Mouse (Mus musculus) hindbrain, embryonic 16.5 days (tissue): ENCODE measurements around the gene Sox5. TPM values are rescaled to one million over a fixed set of nuclear protein-coding genes. Genes with fewer than 3 reads are reported as not detected.

ENCODE experiments used
- ATAC-seq: fragments of 200-750 bp; cut with Nextera tagmentation; 2 replicates; pipeline ENCODE4 v1.8.0; 2017; ENCODE audit warnings: moderate TSS enrichment, moderate library complexity
- H3K27ac ChIP-seq: fragments of 300-500 bp; sonication (generic); 2 replicates; pipeline ENCODE4 v1.5.1; 2014; ENCODE audit warnings: low read depth, mild to moderate bottlenecking, control low read depth, low read length, moderate library complexity
- H3K27me3 ChIP-seq: fragments of 300-500 bp; sonication (generic); replicated peaks from 2 replicates; pipeline ENCODE4 v1.6.1; 2014; ENCODE audit warnings: low read length; ENCODE audit not compliant: control insufficient read depth, insufficient read depth
- H3K36me3 ChIP-seq: fragments of 300-500 bp; sonication (generic); 2 replicates; pipeline ENCODE4 v1.6.1; 2014; ENCODE audit warnings: mild to moderate bottlenecking, low read length, moderate library complexity, mixed read lengths; ENCODE audit not compliant: control insufficient read depth, insufficient read depth
- H3K4me1 ChIP-seq: fragments of 300-500 bp; sonication (generic); 2 replicates; pipeline ENCODE4 v1.6.1; 2014; ENCODE audit warnings: low read depth, low read length; ENCODE audit not compliant: control insufficient read depth, insufficient read depth
- H3K4me2 ChIP-seq: fragments of 300-500 bp; sonication (generic); 2 replicates; pipeline ENCODE4 v1.6.1; 2014; ENCODE audit warnings: mild to moderate bottlenecking, low read length, control low read depth, moderate library complexity
- H3K4me3 ChIP-seq: fragments of 300-500 bp; sonication (generic); 2 replicates; pipeline ENCODE4 v1.5.1; 2014; ENCODE audit warnings: mild to moderate bottlenecking, low read length, control low read depth, moderate library complexity
- H3K9ac ChIP-seq: fragments of 300-500 bp; sonication (generic); 2 replicates; pipeline ENCODE4 v1.6.1; 2014; ENCODE audit warnings: low read depth, mild to moderate bottlenecking, control low read depth, low read length, moderate library complexity
- H3K9me3 ChIP-seq: fragments of 300-500 bp; sonication (generic); 2 replicates; pipeline ENCODE4 v1.6.1; 2014; ENCODE audit warnings: mild to moderate bottlenecking, low read length, moderate library complexity; ENCODE audit not compliant: control insufficient read depth
- WGBS: fragments of 180-500 bp; shearing (Covaris S2); extraction: QIAGEN DNeasy Blood & Tissue Kit; methylation state at CpG from one replicate; pipeline ENCODE4 v1.1.7; 2014; 5-methylcytosine and 5-hydroxymethylcytosine counted together
- polyA plus RNA-seq: library from polyadenylated mRNA; unstranded; fragments of >200 nt; fragmentation: Nextera tagmentation; extraction: Ambion mirVana; gene quantifications from 2 replicates; pipeline ENCODE4 v1.2.1, GENCODE M21; 2015

Sox5 gene
- polyA plus RNA-seq, 1 experiment from 2014 or later, result 40.7 TPM

GRCm38 (mm10) chr6:144170541-144170940 is 611.2 kb downstream of the Sox5 start:
- Histone ChIP-seq H3K4me1 (peaks cover 8% of the 10 kb centered on the region), H3K4me3 (no peak overlapping the region), H3K27ac (no peak overlapping the region), H3K36me3 (no peaks in the 10 kb centered on the region), H3K27me3 (no peaks in the 10 kb centered on the region), H3K4me2 (no peak overlapping the region), H3K9ac (no peak overlapping the region), H3K9me3 (no peaks in the 10 kb centered on the region)
- ATAC-seq, result no peak
- WGBS, result 86% methylated on average over 4 of the region's 4 CpGs

- H3K36me3 ChIP-seq, result no peaks in the 10 kb centered on the region
- H3K4me2 ChIP-seq, result no peak overlapping the region
- ATAC-seq, result no peak
- no peak overlapping the region for H3K4me3 ChIP-seq
- no peaks in the 10 kb centered on the region for H3K27me3 ChIP-seq
- peaks cover 8% of the 10 kb centered on the region for H3K4me1 ChIP-seq
- 28% methylated on average over 4 of the region's 4 CpGs for WGBS
- H3K27ac ChIP-seq, result no peak overlapping the region
- H3K9me3 ChIP-seq, result no peaks in the 10 kb centered on the region
- no peak overlapping the region for H3K9ac ChIP-seq
Observed at GRCm38 (mm10) chr6:144169791-144170190, 612.0 kb downstream of the Sox5 start.

- no peak overlapping the region for H3K4me2 ChIP-seq
- peaks cover 8% of the 10 kb centered on the region for H3K4me1 ChIP-seq
- ATAC-seq, result no peak
- 74% methylated on average over 12 of the region's 12 CpGs for WGBS
- H3K4me3 ChIP-seq, result no peak overlapping the region
- H3K36me3 ChIP-seq, result no peaks in the 10 kb centered on the region
- H3K27ac ChIP-seq, result no peak overlapping the region
- no peaks in the 10 kb centered on the region for H3K27me3 ChIP-seq
- no peaks in the 10 kb centered on the region for H3K9me3 ChIP-seq
- no peak overlapping the region for H3K9ac ChIP-seq
Observed at GRCm38 (mm10) chr6:144168696-144169476, 612.9 kb downstream of the Sox5 start.

GRCm38 (mm10) chr6:144167058-144167457 is 614.7 kb downstream of the Sox5 start:
- no peaks in the 10 kb centered on the region for H3K27me3 ChIP-seq

GRCm38 (mm10) chr6:144166651-144167050 is 615.1 kb downstream of the Sox5 start:
- no peaks in the 10 kb centered on the region for H3K9me3 ChIP-seq
- H3K27ac ChIP-seq, result no peak overlapping the region; the same call in 1 of the 2 replicates
- ATAC-seq, result no peak
- H3K4me2 ChIP-seq, result no peak overlapping the region
- no peaks in the 10 kb centered on the region for H3K27me3 ChIP-seq
- WGBS, result 57% methylated on average over 8 of the region's 8 CpGs
- H3K4me3 ChIP-seq, result no peak overlapping the region
- no peak overlapping the region for H3K9ac ChIP-seq
- H3K4me1 ChIP-seq, result peaks cover 8% of the 10 kb centered on the region
- H3K36me3 ChIP-seq, result no peaks in the 10 kb centered on the region

More at GRCm38 (mm10) chr6:144167058-144167457, 614.7 kb downstream of the Sox5 start:
- Histone ChIP-seq H3K9ac (no peak overlapping the region), H3K4me1 (peaks cover 8% of the 10 kb centered on the region), H3K27ac (no peak overlapping the region), H3K9me3 (no peaks in the 10 kb centered on the region), H3K4me2 (no peak overlapping the region), H3K36me3 (no peaks in the 10 kb centered on the region), H3K4me3 (no peak overlapping the region)
- ATAC-seq, result no peak
- 97% methylated on average over 7 of the region's 7 CpGs for WGBS

GRCm38 (mm10) chr6:144166104-144166503 is 615.7 kb downstream of the Sox5 start:
- Histone ChIP-seq H3K4me3 (no peak overlapping the region), H3K9me3 (no peaks in the 10 kb centered on the region), H3K27ac (peak overlapping the region; percentile 20; the same call in 1 of the 2 replicates), H3K27me3 (no peaks in the 10 kb centered on the region), H3K4me1 (peaks cover 8% of the 10 kb centered on the region), H3K36me3 (no peaks in the 10 kb centered on the region), H3K9ac (peak overlapping the region; percentile 46; the same call in 1 of the 2 replicates), H3K4me2 (peak overlapping the region; percentile 14)
- WGBS, result 5% methylated on average over 8 of the region's 8 CpGs
- ATAC-seq, result peak; percentile 81

- WGBS, result 85% methylated on average over 9 of the region's 9 CpGs
- Histone ChIP-seq H3K9ac (no peak overlapping the region), H3K27me3 (no peaks in the 10 kb centered on the region), H3K4me2 (no peak overlapping the region), H3K4me1 (peaks cover 5% of the 10 kb centered on the region), H3K27ac (no peak overlapping the region), H3K4me3 (no peak overlapping the region), H3K36me3 (no peaks in the 10 kb centered on the region), H3K9me3 (no peaks in the 10 kb centered on the region)
- ATAC-seq, result no peak
Observed at GRCm38 (mm10) chr6:144163501-144163900, 618.3 kb downstream of the Sox5 start.

GRCm38 (mm10) chr6:144158637-144159036 is 623.1 kb downstream of the Sox5 start:
- ATAC-seq, result no peak
- H3K36me3 ChIP-seq, result no peaks in the 10 kb centered on the region
- no peaks in the 10 kb centered on the region for H3K27me3 ChIP-seq
- 95% methylated on average over 12 of the region's 12 CpGs for WGBS
- no peaks in the 10 kb centered on the region for H3K9me3 ChIP-seq
- H3K4me2 ChIP-seq, result no peak overlapping the region
- no peak overlapping the region for H3K27ac ChIP-seq
- peaks cover 5% of the 10 kb centered on the region for H3K4me1 ChIP-seq
- no peak overlapping the region for H3K9ac ChIP-seq
- no peak overlapping the region for H3K4me3 ChIP-seq

- Histone ChIP-seq H3K27me3 (no peaks in the 10 kb centered on the region), H3K4me2 (no peak overlapping the region), H3K9ac (no peak overlapping the region), H3K4me1 (peaks cover 9% of the 10 kb centered on the region), H3K9me3 (no peaks in the 10 kb centered on the region), H3K4me3 (no peak overlapping the region), H3K27ac (peak overlapping the region; percentile 57), H3K36me3 (no peaks in the 10 kb centered on the region)
- peak; percentile 88 for ATAC-seq
- WGBS, result 12% methylated on average over 9 of the region's 9 CpGs
Observed at GRCm38 (mm10) chr6:144154892-144155424, 626.8 kb downstream of the Sox5 start.
